Mouse (Mus musculus): ENCODE data around the gene Ift80.
"Not testable (repeated sequence)": the region's sequence is repeated elsewhere in the genome, so short reads cannot be mapped to it uniquely, and the experiment has no call there.

Ift80 gene

DNA sequence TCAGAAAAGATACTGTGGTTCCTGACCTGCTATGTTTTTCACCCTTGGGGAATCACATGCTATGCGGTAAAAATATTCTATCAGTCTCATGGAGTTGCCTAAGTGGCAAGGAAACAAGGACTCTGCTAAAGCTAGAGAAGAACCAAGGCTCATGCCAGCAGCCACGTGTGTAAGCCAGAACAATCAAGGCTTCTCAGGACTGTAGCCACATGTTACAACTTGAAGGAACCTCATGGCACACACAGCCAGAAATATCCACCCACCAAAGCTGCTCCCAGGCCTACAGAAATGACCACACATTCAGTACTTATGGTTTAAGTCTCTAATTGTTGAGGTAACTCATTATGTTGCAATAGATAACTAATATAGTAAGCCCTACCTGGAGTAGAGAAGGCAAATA is 17.8 kb downstream of the Ift80 start:
- DNase-seq (ENCODE audit: extremely low spot score, low spot score), result no peak

DNA sequence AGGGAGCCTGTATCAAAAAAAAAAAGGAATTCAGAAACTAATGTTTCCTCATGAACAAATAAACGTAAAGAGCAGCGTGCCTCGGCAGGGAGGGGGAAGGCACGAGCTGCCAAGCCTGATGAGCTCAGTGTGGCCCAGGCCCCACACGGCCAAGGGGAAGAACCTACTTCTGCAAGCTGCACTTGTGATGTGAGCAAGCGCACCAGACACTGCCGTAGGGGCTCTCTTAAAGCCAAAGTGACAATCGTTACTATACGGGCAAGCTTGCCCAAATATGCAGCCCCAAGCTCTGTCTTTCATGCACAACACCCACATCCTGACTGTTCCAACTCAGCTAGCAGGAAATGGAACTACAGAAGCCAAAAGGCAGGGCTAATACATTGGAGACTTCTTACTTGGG is 23.5 kb downstream of the Ift80 start:
- no peak for DNase-seq (ENCODE audit: extremely low spot score, low spot score)

DNA sequence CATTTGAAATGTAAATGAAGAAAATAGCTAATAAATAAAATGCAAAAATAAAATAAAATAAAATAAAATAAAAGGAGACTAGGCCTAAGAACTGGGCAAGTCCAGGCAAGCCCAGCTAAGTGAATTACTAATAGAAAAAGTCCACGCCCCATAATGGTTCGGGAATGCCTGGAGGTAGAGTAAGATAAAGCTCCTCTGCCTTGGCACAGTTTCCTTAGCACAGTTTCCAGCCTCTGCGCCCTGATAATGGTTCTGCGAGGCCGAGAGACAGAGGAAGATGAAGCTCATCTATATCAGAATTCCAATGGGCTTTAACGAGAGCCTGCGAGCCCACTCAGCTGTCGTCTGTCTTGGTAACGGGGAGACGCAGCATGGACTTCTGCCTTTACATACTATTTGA is 25.2 kb downstream of the Ift80 start:
- DNase-seq (ENCODE audit: extremely low spot score, low spot score), result no peak

- no peak for DNase-seq (ENCODE audit: extremely low spot score, low spot score)
Measured at GRCm38 (mm10) chr3:68977696-68978095, 26.7 kb downstream of the Ift80 start.

GRCm38 (mm10) chr3:68975533-68976490 is 28.6 kb downstream of the Ift80 start:
- DNase-seq (ENCODE audit: extremely low spot score, low spot score), result no peak

GRCm38 (mm10) chr3:68974639-68975532 is 29.5 kb downstream of the Ift80 start:
- no peak for DNase-seq (ENCODE audit: extremely low spot score, low spot score)

GRCm38 (mm10) chr3:68973574-68973973 is 30.8 kb downstream of the Ift80 start:
- no peak for DNase-seq (ENCODE audit: extremely low spot score, low spot score)

DNA sequence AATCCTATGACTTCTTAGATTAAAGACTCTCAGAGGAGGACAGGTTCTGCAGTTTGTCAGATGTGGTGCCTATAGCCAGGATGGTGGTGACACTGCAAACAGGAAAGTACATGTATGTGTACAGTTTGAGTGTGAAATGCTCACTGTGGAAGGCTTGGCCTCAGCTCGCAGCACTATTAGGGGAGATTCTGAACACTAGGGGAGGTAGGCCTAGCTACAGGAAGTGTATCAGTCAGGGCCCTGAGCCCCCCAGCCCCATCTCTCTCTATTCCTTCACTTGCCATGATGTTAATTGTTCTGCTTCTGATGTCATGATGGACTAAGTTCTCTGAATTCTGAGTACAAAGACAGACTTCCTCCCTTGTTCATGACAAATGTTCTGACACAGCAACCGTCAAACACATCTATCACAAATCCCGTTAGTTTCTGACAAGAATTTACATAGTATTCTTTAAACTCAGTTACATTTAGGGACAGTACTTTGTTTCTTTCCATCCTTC is 35.2 kb downstream of the Ift80 start:
- no peak for DNase-seq (ENCODE audit: extremely low spot score, low spot score)

- DNase-seq (ENCODE audit: extremely low spot score, low spot score), result no peak
Measured at GRCm38 (mm10) chr3:68967404-68967803, 37.0 kb downstream of the Ift80 start.

- DNase-seq (ENCODE audit: extremely low spot score, low spot score), result no peak
Measured at GRCm38 (mm10) chr3:68966527-68967285, 37.7 kb downstream of the Ift80 start.

DNA sequence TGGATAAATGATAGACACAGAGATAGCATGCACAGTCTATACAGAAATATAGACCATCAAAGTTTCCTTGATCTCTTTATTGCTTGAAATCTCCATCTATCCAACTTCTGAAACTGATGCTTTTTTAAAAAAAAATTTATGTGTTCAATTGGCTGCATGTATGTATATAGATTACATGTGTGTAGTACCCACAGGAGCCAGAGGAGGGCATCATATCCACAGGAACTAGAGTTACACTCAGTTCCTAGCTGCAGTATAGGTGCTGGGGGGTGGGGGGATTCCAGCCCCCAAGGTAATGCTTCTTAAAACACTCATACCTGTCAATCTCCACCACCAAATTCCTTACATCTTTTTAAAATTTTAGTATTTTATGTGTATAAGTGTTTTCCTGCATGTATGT is 39.7 kb downstream of the Ift80 start:
- no peak for DNase-seq (ENCODE audit: extremely low spot score, low spot score)

DNA sequence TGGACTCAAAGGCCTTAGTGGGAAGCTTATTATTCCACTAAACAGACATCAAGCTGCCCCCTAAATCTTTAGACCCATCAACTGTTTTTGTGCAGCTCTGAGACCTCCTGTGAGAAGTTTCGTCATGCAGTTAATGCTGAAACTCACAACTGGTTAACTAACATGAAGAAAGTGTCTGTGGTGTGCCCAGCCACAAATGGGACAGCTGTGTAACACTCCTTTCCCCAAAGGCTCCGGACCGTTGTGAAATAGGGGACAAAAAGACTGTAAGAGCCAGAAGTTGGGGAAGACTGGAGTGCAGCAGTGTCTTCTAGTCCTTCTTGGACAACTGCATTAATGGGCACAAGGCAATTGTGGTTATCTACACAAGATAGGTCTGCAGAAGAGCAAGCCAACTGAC is 47.0 kb downstream of the Ift80 start:
- DNase-seq (ENCODE audit: extremely low spot score, low spot score), result no peak

DNA sequence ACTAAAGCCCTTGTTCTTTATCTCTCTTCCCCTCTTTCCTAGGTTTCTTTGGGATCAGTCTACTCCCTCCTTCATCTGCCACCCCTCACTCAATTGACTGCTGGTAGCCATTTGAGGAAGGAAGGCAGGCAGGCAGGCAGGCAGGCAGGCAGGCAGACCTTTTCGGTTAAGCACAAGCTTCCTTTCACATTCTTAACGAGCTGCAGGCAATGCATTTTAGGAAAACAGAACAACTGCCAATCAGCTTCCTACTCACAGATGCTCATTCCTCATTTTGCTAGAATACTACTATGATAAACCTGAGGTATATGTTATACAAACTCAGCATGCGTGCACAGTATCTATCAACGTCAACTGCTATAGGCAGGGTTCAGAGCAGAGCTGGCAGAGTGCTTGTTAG is 47.9 kb downstream of the Ift80 start:
- DNase-seq (ENCODE audit: extremely low spot score, low spot score), result no peak

GRCm38 (mm10) chr3:68954487-68954886 is 49.9 kb downstream of the Ift80 start:
- no peak for DNase-seq (ENCODE audit: extremely low spot score, low spot score)

DNA sequence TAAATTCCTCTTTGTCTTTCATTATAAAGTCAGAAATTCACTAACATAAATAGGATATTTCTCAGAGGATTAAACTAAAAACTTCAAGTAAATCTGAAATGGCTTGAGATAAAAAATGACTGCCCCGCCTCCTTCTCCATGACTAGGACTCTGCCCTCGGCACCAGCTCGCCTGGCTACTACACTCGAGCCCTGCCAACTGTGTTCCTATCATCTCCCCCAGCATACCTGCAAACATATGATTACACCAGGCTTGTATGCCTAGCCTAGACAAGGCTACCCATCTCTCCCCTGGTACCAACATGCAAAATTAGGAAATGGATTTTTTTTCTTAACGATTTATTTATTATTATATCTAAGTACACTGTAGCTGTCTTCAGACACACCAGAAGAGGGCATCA is 51.7 kb downstream of the Ift80 start:
- no peak for DNase-seq (ENCODE audit: extremely low spot score, low spot score)

- DNase-seq (ENCODE audit: extremely low spot score, low spot score), result not testable (repeated sequence)
Measured at GRCm38 (mm10) chr3:68951971-68952370, 52.4 kb downstream of the Ift80 start.

DNA sequence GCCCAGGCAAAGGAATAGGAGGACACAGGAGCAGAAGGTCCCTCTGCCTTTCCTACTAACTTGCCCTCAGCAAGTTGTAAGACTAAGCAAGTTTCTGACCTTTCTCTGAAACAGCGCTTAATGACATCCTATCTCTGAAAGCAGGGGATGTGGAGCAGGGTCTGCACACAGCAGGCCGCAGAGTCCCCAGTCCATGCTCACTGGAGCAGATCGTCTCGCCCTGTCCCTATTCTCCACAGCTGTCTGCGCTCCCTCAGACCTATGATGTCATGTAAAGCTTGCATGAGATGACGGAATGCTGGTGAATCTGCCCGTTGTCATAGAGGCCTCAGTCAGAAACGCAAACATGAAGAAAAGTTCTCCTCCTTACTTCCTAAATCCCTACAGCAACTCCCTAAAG is 55.0 kb downstream of the Ift80 start:
- DNase-seq (ENCODE audit: extremely low spot score, low spot score), result no peak

DNA sequence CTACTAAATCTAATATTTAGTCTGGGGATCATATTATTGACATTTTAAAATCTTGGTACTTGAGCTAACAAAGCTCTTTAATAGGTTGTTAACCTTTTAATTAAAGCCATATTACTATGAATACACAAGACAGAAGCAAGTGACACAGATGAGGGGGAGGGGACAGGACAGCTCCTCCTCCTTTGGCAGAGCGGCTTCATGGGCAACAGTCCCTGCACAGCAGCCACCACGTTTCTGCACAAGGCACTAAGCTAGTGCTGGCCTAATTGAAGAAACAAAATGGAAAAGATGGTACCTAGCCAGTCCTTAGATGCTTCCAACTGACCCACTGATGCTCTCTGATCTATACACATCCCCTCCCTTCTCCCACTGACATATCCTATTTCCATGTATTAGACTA is 55.5 kb downstream of the Ift80 start:
- DNase-seq (ENCODE audit: extremely low spot score, low spot score), result no peak

DNA sequence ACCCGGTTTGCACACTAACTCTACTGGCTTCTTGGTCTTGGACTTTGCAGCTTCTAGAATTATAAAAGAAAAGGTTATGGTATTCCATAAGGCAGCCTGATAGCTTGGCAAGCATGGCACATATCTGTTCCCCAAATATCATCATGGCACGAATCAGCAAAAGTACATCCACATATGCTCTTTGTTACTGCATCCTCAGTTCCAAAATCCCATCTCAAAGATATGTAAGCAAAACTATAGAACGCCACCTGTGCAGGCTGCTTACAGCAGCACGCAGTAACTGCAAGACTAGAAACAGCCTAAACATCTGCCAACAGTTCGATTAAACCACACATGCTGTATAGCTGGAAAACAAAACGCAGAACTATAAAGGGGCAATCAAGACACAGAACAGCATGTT is 62.5 kb downstream of the Ift80 start:
- DNase-seq (ENCODE audit: extremely low spot score, low spot score), result no peak

- no peak for DNase-seq (ENCODE audit: extremely low spot score, low spot score)
Measured at GRCm38 (mm10) chr3:68940311-68940710, 64.1 kb downstream of the Ift80 start.

DNA sequence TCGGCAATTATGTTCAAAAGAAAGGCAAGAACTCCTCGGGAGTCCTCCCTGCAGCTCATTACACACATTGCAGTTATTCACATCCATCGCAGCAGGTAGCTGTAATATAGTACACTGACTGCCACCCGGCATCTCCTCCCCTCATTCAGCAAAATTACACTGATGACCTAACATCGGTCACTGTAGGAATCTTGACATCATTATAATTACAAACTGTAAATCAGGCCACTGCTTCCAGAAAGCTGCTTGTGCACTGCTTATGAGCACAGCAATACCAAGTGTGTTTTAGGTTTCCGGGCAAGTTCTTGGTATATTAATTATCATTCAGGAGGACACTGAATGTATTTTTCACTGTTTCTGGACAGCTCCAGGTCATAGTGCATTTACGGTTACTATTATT is 65.1 kb downstream of the Ift80 start:
- DNase-seq (ENCODE audit: extremely low spot score, low spot score), result no peak

Measured in neural tube, embryonic 10.5 days (tissue).